In the genomic region with DNA sequence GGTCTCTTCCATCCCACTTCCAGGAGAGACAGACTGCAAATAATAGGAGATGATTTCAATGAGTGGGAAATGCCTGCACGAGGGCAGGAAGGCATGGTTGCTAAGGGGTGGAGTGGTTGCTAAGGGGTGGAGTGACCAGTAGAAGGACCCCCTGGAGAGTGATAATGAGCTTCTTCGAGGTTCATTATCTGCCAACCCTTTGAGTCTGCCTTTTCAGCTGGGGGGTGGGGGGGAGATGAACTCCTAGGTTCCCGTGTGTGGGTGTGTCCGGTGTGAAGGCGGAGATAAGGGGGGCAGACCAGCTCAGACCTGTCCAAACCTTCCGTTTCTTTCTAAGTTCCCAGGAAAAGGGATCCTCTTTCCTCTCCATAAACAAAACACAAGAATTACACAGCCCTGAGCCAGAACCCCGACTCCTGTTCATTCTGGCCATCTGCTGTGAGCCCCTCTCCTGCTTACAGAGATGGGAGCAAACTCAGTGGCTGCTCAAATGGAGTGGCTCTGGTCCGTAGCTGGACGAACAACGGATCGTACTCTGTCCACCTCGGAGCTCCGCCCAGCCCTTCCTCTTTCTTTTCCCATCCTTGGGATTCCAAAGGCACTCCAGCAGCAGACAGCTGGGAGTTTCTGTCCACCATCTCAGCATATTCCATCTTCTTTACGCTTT, we compare ENCODE assay signal across 11 mouse cellular contexts. TPM values are rescaled to one million over a fixed set of nuclear protein-coding genes. Genes with fewer than 3 reads are reported as not detected.
A peak's percentile ranks its signal among the peaks of the same experiment; 100 is the strongest.
DNase-seq lines count a peak whose midpoint lies in the region; ATAC-seq and TF ChIP-seq lines count a peak whose summit lies in the region.
"Had no signal": no experiment of that assay in that cellular context is flagged by ENCODE, and none has a peak within 500 bp of the region (broad histone marks: within the 10 kb centered on the region; RNA-seq: fewer than 3 reads in every experiment).

No protein-coding gene starts in this region.

- intact Hi-C loops in gastrocnemius, postnatal 36 days (cut with DNase I) = no loop called here

- no peak overlapping the region for H3K27ac ChIP-seq in kidney, postnatal 0 days
- no peak overlapping the region for H3K27ac ChIP-seq in hindbrain, embryonic 13.5 days
- H3K27ac ChIP-seq in neural tube, embryonic 11.5 days (ENCODE audit: low read depth, low read length) = 0 out of 2 replicates have a peak overlapping the region, but pooled peaks have one; percentile 20
- H3K27ac ChIP-seq: liver, embryonic 14.5 days had no signal

- H3K9ac ChIP-seq in kidney, postnatal 0 days (ENCODE audit: low read depth, low read length) = no peak overlapping the region
- 0 out of 2 replicates have a peak overlapping the region, but pooled peaks have one; percentile 29 for H3K9ac ChIP-seq in hindbrain, embryonic 13.5 days
- H3K9ac ChIP-seq in neural tube, embryonic 11.5 days (ENCODE audit: low read length) = peak overlapping the region; percentile 26; the same call in 1 of the 2 replicates
- H3K9ac ChIP-seq: liver, embryonic 14.5 days had no signal

- TF ChIP-seq CTCF in kidney, postnatal 0 days (IDR thresholded peaks at IDR 0.05; ENCODE audit: low read depth) = no peak

- no peak for DNase-seq in kidney, postnatal 0 days (ENCODE audit: low spot score)
- DNase-seq in kidney, adult 9 months = no peak
- DNase-seq in embryo, embryonic 9.5 days (ENCODE audit: extremely low spot score) = peak; percentile 63
- peak; percentile 64 for DNase-seq in neural tube, embryonic 11.5 days (ENCODE audit: low spot score)
- DNase-seq in thymus, postnatal 36 days = no peak
- DNase-seq in gastrocnemius, postnatal 36 days = no peak
- DNase-seq in urinary bladder, postnatal 10 days (ENCODE audit: low spot score) = no peak
- DNase-seq: cerebellum, adult 2 months had no signal

- no peaks in the 10 kb centered on the region for H3K36me3 ChIP-seq in kidney, postnatal 0 days (ENCODE audit: insufficient read depth, low read length)
- no peaks in the 10 kb centered on the region for H3K36me3 ChIP-seq in hindbrain, embryonic 13.5 days
- no peaks in the 10 kb centered on the region for H3K36me3 ChIP-seq in neural tube, embryonic 11.5 days (ENCODE audit: control insufficient read depth, insufficient read depth, low read length)

- H3K4me2 ChIP-seq in kidney, postnatal 0 days (ENCODE audit: low read length) = peak overlapping the region; percentile 35
- peak overlapping the region; percentile 49 for H3K4me2 ChIP-seq in hindbrain, embryonic 13.5 days
- peak overlapping the region; percentile 58 for H3K4me2 ChIP-seq in neural tube, embryonic 11.5 days (ENCODE audit: low read depth)

- WGBS in kidney, postnatal 0 days = 3% methylated on average over 14 of the region's 14 CpGs
- 2% methylated on average over 14 of the region's 14 CpGs for WGBS in hindbrain, embryonic 13.5 days
- WGBS in neural tube, embryonic 11.5 days = 4% methylated on average over 14 of the region's 14 CpGs

- no peaks in the 10 kb centered on the region for H3K9me3 ChIP-seq in kidney, postnatal 0 days (replicated peaks; ENCODE audit: low read length)
- no peaks in the 10 kb centered on the region for H3K9me3 ChIP-seq in hindbrain, embryonic 13.5 days
- H3K9me3 ChIP-seq in neural tube, embryonic 11.5 days (ENCODE audit: control insufficient read depth, low read length) = no peaks in the 10 kb centered on the region

- no peak overlapping the region for H3K4me3 ChIP-seq in kidney, postnatal 0 days (replicated peaks; ENCODE audit: low read depth, low read length)
- peak overlapping the region; percentile 11; the same call in 1 of the 2 replicates for H3K4me3 ChIP-seq in hindbrain, embryonic 13.5 days
- H3K4me3 ChIP-seq in neural tube, embryonic 11.5 days (ENCODE audit: low read depth, low read length) = peak overlapping the region; percentile 19; the same call in 1 of the 2 replicates

- no peaks in the 10 kb centered on the region for H3K4me1 ChIP-seq in kidney, postnatal 0 days (replicated peaks; ENCODE audit: insufficient read depth, low read length)
- peaks cover 15% of the 10 kb centered on the region for H3K4me1 ChIP-seq in hindbrain, embryonic 13.5 days (replicated peaks)
- H3K4me1 ChIP-seq in neural tube, embryonic 11.5 days (ENCODE audit: control insufficient read depth, insufficient read depth, low read length) = peaks cover 8% of the 10 kb centered on the region; the same call in 1 of the 2 replicates

- ATAC-seq in kidney, postnatal 0 days (replicated peaks; ENCODE audit: low FRiP score, low read depth) = no peak
- ATAC-seq in hindbrain, embryonic 13.5 days (ENCODE audit: low FRiP score) = no peak
- ATAC-seq in neural tube, embryonic 11.5 days (ENCODE audit: insufficient read depth, low FRiP score, low TSS enrichment) = peak; percentile 68; the same call in 1 of the 2 replicates

- H3K27me3 ChIP-seq in kidney, postnatal 0 days (ENCODE audit: insufficient read depth, low read length) = no peaks in the 10 kb centered on the region
- peaks cover 30% of the 10 kb centered on the region for H3K27me3 ChIP-seq in hindbrain, embryonic 13.5 days
- no peaks in the 10 kb centered on the region; the same call in none of the 2 replicates for H3K27me3 ChIP-seq in neural tube, embryonic 11.5 days (ENCODE audit: control insufficient read depth, insufficient read depth, low read length)

RNA-seq across cellular contexts. Expression of a gene that starts 13.5 kb away (rescaled TPM):
- 0.74 and 0.75 TPM in 2 replicates for polyA plus RNA-seq in kidney, postnatal 0 days (2015; fragmentation: Nextera tagmentation; extraction: Ambion mirVana)
- 11.1 and 11.8 TPM in 2 replicates for polyA plus RNA-seq in hindbrain, embryonic 13.5 days (2015; fragmentation: Nextera tagmentation; extraction: Ambion mirVana)
- 24.6 and 25.2 TPM in 2 replicates for polyA plus RNA-seq in neural tube, embryonic 11.5 days (2014; fragmentation: Nextera tagmentation; extraction: Ambion mirVana)
- total RNA-seq in gastrocnemius, postnatal 36 days (2021) = under 1 TPM; 0.18 to 0.22 TPM
- total RNA-seq: granulocyte monocyte progenitor cell, adult 5-6 weeks had no signal

Comparison
In these comparisons a context has a peak if more than half of its experiments do, and no peak if none do; other contexts are left out.
1. DNase-seq: peak in embryo, embryonic 9.5 days (single experiment) and neural tube, embryonic 11.5 days (single experiment); none in kidney, postnatal 0 days (single experiment), kidney, adult 9 months (single experiment), thymus, postnatal 36 days (0 of 2), gastrocnemius, postnatal 36 days (0 of 2) and urinary bladder, postnatal 10 days (single experiment).
2. Peak in every context shown above with its lines, with median percentiles within 50 percentile points of each other: H3K4me2 ChIP-seq.